Mouse (Mus musculus) stomach, postnatal 0 days (tissue): ENCODE results near the gene Smarcc2. TPM values are rescaled to one million over a fixed set of nuclear protein-coding genes. Genes with fewer than 3 reads are reported as not detected.

ENCODE experiments used
- ATAC-seq: fragments of 200-750 bp; cut with Nextera tagmentation; 2 replicates; pipeline ENCODE4 v1.8.0; 2017; ENCODE audit not compliant: low FRiP score, low TSS enrichment
- DNase-seq: peaks from one replicate; pipeline ENCODE4 v3.0.0-alpha.2; 2016; ENCODE audit warnings: low spot score
- H3K27ac ChIP-seq: fragments of 300-500 bp; sonication (generic); replicated peaks from 2 replicates; pipeline ENCODE4 v1.5.1; 2014; ENCODE audit warnings: mild to moderate bottlenecking, control low read depth
- H3K27me3 ChIP-seq: fragments of 300-500 bp; sonication (generic); 2 replicates; pipeline ENCODE4 v1.6.1; 2014; ENCODE audit warnings: low read length; ENCODE audit not compliant: control insufficient read depth, insufficient read depth
- H3K36me3 ChIP-seq: fragments of 300-500 bp; sonication (generic); 2 replicates; pipeline ENCODE4 v1.6.1; 2014; ENCODE audit warnings: low read length, mixed read lengths; ENCODE audit not compliant: control insufficient read depth, insufficient read depth
- H3K4me1 ChIP-seq: fragments of 300-500 bp; sonication (generic); replicated peaks from 2 replicates; pipeline ENCODE4 v1.6.1; 2014; ENCODE audit warnings: antibody characterized with exemption; ENCODE audit not compliant: control insufficient read depth, insufficient read depth
- H3K4me2 ChIP-seq: fragments of 300-500 bp; sonication (generic); replicated peaks from 2 replicates; pipeline ENCODE4 v1.6.1; 2014; ENCODE audit warnings: low read depth, mild to moderate bottlenecking, control low read depth, moderate library complexity
- H3K4me3 ChIP-seq: fragments of 300-500 bp; sonication (generic); 2 replicates; pipeline ENCODE4 v1.5.1; 2014; ENCODE audit warnings: low read depth, low read length, control low read depth
- H3K9ac ChIP-seq: fragments of 300-500 bp; sonication (generic); 2 replicates; pipeline ENCODE4 v1.6.1; 2014; ENCODE audit warnings: mild to moderate bottlenecking, low read length, control low read depth, mixed read lengths
- H3K9me3 ChIP-seq: fragments of 300-500 bp; sonication (generic); 2 replicates; pipeline ENCODE4 v1.6.1; 2016; ENCODE audit warnings: low read length; ENCODE audit not compliant: control insufficient read depth
- CTCF ChIP-seq: IDR thresholded peaks from 2 replicates; pipeline ENCODE4 v1.5.1; 2016; ENCODE audit warnings: antibody characterized with exemption, low read depth, mild to moderate bottlenecking, moderate library complexity
- EP300 ChIP-seq: optimal IDR thresholded peaks from 2 replicates; pipeline ENCODE3; 2016; ENCODE audit warnings: antibody characterized with exemption
- WGBS: fragments of 180-500 bp; shearing (Covaris S2); extraction: QIAGEN DNeasy Blood & Tissue Kit; methylation state at CpG from one replicate; pipeline ENCODE4 v1.1.7; 2014; 5-methylcytosine and 5-hydroxymethylcytosine counted together
- polyA plus RNA-seq: library from polyadenylated mRNA; unstranded; fragments of >200 nt; fragmentation: Nextera tagmentation; extraction: Ambion mirVana; gene quantifications from 2 replicates; pipeline ENCODE4 v1.2.1, GENCODE M21; 2015

Gene Smarcc2
- polyA plus RNA-seq, 1 experiment from 2014 or later = 21.4 TPM

- WGBS = 17% methylated on average over 1 of the region's 1 CpGs
Observed at GRCm38 (mm10) chr10:128412558-128412957, 46.5 kb upstream of the Smarcc2 start.

GRCm38 (mm10) chr10:128413076-128413475, 46.0 kb upstream of the Smarcc2 start:
- Histone ChIP-seq H3K36me3 (peaks cover 3% of the 10 kb centered on the region; the same call in 1 of the 2 replicates), H3K4me3 (no peak overlapping the region), H3K27me3 (no peaks in the 10 kb centered on the region), H3K4me1 (no peaks in the 10 kb centered on the region; the same call in 1 of the 2 replicates), H3K9me3 (no peaks in the 10 kb centered on the region), H3K9ac (no peak overlapping the region), H3K4me2 (peak overlapping the region; percentile 87; the same call in 1 of the 2 replicates), H3K27ac (no peak overlapping the region)
- TF ChIP-seq EP300 = no peak
- TF ChIP-seq CTCF = no peak
- ATAC-seq = no peak
- WGBS = 67% methylated on average over 1 of the region's 1 CpGs
- no peak for DNase-seq

More at GRCm38 (mm10) chr10:128412558-128412957, 46.5 kb upstream of the Smarcc2 start:
- H3K36me3 ChIP-seq = peaks cover 3% of the 10 kb centered on the region; the same call in 1 of the 2 replicates
- no peak overlapping the region for H3K27ac ChIP-seq
- H3K9ac ChIP-seq = no peak overlapping the region
- peak overlapping the region; percentile 93 for H3K4me3 ChIP-seq
- no peak for ATAC-seq
- no peaks in the 10 kb centered on the region; the same call in 1 of the 2 replicates for H3K4me1 ChIP-seq
- no peak for DNase-seq
- no peaks in the 10 kb centered on the region for H3K9me3 ChIP-seq
- TF ChIP-seq CTCF (no peak), EP300 (no peak)
- H3K4me2 ChIP-seq = peak overlapping the region; percentile 87
- H3K27me3 ChIP-seq = no peaks in the 10 kb centered on the region

GRCm38 (mm10) chr10:128414848-128415247, 44.2 kb upstream of the Smarcc2 start:
- peaks cover 3% of the 10 kb centered on the region; the same call in 1 of the 2 replicates for H3K36me3 ChIP-seq
- no peak overlapping the region for H3K9ac ChIP-seq
- H3K27me3 ChIP-seq = no peaks in the 10 kb centered on the region
- no peaks in the 10 kb centered on the region; the same call in 1 of the 2 replicates for H3K4me1 ChIP-seq
- WGBS = 69% methylated on average over 5 of the region's 5 CpGs
- ATAC-seq (no peak), DNase-seq (no peak)
- H3K4me2 ChIP-seq = no peak overlapping the region
- H3K4me3 ChIP-seq = no peak overlapping the region
- TF ChIP-seq EP300 (no peak), CTCF (no peak)
- no peaks in the 10 kb centered on the region for H3K9me3 ChIP-seq
- no peak overlapping the region for H3K27ac ChIP-seq

GRCm38 (mm10) chr10:128422426-128422825, 36.6 kb upstream of the Smarcc2 start:
- DNase-seq (no peak), ATAC-seq (no peak)
- no peaks in the 10 kb centered on the region for H3K27me3 ChIP-seq
- no peak overlapping the region for H3K4me3 ChIP-seq
- TF ChIP-seq CTCF (no peak), EP300 (no peak)
- no peaks in the 10 kb centered on the region for H3K9me3 ChIP-seq
- no peaks in the 10 kb centered on the region for H3K4me1 ChIP-seq
- H3K36me3 ChIP-seq = peaks cover 4% of the 10 kb centered on the region; the same call in 1 of the 2 replicates
- no peak overlapping the region for H3K9ac ChIP-seq
- H3K4me2 ChIP-seq = no peak overlapping the region
- WGBS = 74% methylated on average over 5 of the region's 5 CpGs
- H3K27ac ChIP-seq = no peak overlapping the region

- peaks cover 4% of the 10 kb centered on the region; the same call in 1 of the 2 replicates for H3K36me3 ChIP-seq
- no peak overlapping the region for H3K27ac ChIP-seq
- no peaks in the 10 kb centered on the region for H3K27me3 ChIP-seq
- H3K4me1 ChIP-seq = no peaks in the 10 kb centered on the region
- no peak overlapping the region for H3K4me3 ChIP-seq
- 0 out of 2 replicates have a peak, but pooled peaks have one; percentile 56 for ATAC-seq
- no peak overlapping the region for H3K9ac ChIP-seq
- TF ChIP-seq EP300 = no peak
- TF ChIP-seq CTCF = no peak
- no peaks in the 10 kb centered on the region for H3K9me3 ChIP-seq
- no peak overlapping the region for H3K4me2 ChIP-seq
- 30% methylated on average over 7 of the region's 7 CpGs for whole genome bisulfite sequencing
- no peak for DNase-seq
Observed at GRCm38 (mm10) chr10:128424604-128425003, 34.4 kb upstream of the Smarcc2 start.

- 78% methylated on average over 3 of the region's 3 CpGs for WGBS
- DNase-seq (no peak), ATAC-seq (no peak)
- no peak overlapping the region for H3K9ac ChIP-seq
- peaks cover 4% of the 10 kb centered on the region; the same call in 1 of the 2 replicates for H3K36me3 ChIP-seq
- no peak overlapping the region for H3K27ac ChIP-seq
- TF ChIP-seq EP300 (no peak), CTCF (no peak)
- no peaks in the 10 kb centered on the region for H3K9me3 ChIP-seq
- no peak overlapping the region for H3K4me3 ChIP-seq
- no peaks in the 10 kb centered on the region for H3K4me1 ChIP-seq
- H3K27me3 ChIP-seq = no peaks in the 10 kb centered on the region
- no peak overlapping the region for H3K4me2 ChIP-seq
Observed at GRCm38 (mm10) chr10:128425260-128425659, 33.8 kb upstream of the Smarcc2 start.
